Mouse (Mus musculus) fibroblast of lung, adult 2 months (primary cell): ENCODE measurements at regions not wholly inside any gene's neighbourhood (a gene's known extent, or its start where the extent isn't known, plus 50 kb on each side); places are given as distances from the start of the nearest gene placed in this dataset.

Experiments used
- DNase-seq: peaks from one replicate; pipeline ENCODE4 v3.0.0-alpha.2; 2011; ENCODE audit warnings: low read depth

GRCm38 (mm10) chr7:73278616-73279015, 96.7 kb upstream of the Rgma start:
- no peak for DNase-seq

GRCm38 (mm10) chr7:73279936-73280445, 95.3 kb upstream of the Rgma start:
- no peak for DNase-seq

- no peak for DNase-seq
Measured at GRCm38 (mm10) chr7:73286244-73286643, 89.1 kb upstream of the Rgma start.

- no peak for DNase-seq
Measured at GRCm38 (mm10) chr7:73293337-73293736, 82.0 kb upstream of the Rgma start.

- DNase-seq: no peak
Measured at GRCm38 (mm10) chr7:73294399-73294798, 80.9 kb upstream of the Rgma start.

GRCm38 (mm10) chr7:73302501-73302900, 72.8 kb upstream of the Rgma start:
- DNase-seq: peak; percentile 26

GRCm38 (mm10) chr7:73303818-73304217, 71.5 kb upstream of the Rgma start:
- DNase-seq: no peak

GRCm38 (mm10) chr7:73304799-73305198, 70.5 kb upstream of the Rgma start:
- no peak for DNase-seq

- DNase-seq: no peak
Measured at GRCm38 (mm10) chr7:73305286-73305975, 69.9 kb upstream of the Rgma start.

- DNase-seq: no peak
Measured at GRCm38 (mm10) chr7:73306296-73306695, 69.0 kb upstream of the Rgma start.

- no peak for DNase-seq
Measured at GRCm38 (mm10) chr7:73306728-73307127, 68.6 kb upstream of the Rgma start.

GRCm38 (mm10) chr7:73307586-73308490, 67.5 kb upstream of the Rgma start:
- DNase-seq: no peak

GRCm38 (mm10) chr7:73308981-73309380, 66.3 kb upstream of the Rgma start:
- no peak for DNase-seq

GRCm38 (mm10) chr7:73310056-73310455, 65.3 kb upstream of the Rgma start:
- no peak for DNase-seq

- DNase-seq: no peak
Measured at GRCm38 (mm10) chr7:73310581-73311136, 64.7 kb upstream of the Rgma start.

- DNase-seq: no peak
Measured at GRCm38 (mm10) chr7:73315555-73315954, 59.8 kb upstream of the Rgma start.

- DNase-seq: no peak
Measured at GRCm38 (mm10) chr7:73317574-73317973, 57.7 kb upstream of the Rgma start.

GRCm38 (mm10) chr7:73319004-73319403, 56.3 kb upstream of the Rgma start:
- DNase-seq: no peak

- DNase-seq: no peak
Measured at GRCm38 (mm10) chr7:73319994-73320393, 55.3 kb upstream of the Rgma start.

- no peak for DNase-seq
Measured at GRCm38 (mm10) chr7:73322466-73323151, 52.7 kb upstream of the Rgma start.

- no peak for DNase-seq
Measured at GRCm38 (mm10) chr7:73323556-73323955, 51.8 kb upstream of the Rgma start.

GRCm38 (mm10) chr7:73325503-73325902, 49.8 kb upstream of the Rgma start:
- DNase-seq: no peak
